Mouse (Mus musculus): ENCODE results near the gene Helz. TPM values are rescaled to one million over a fixed set of nuclear protein-coding genes. Genes with fewer than 3 reads are reported as not detected.
A peak's percentile ranks its signal among the peaks of the same experiment; 100 is the strongest.
"Not testable (repeated sequence)": the region's sequence is repeated elsewhere in the genome, so short reads cannot be mapped to it uniquely, and the experiment has no call there.

Helz gene
- polyA plus RNA-seq (2015; fragmentation: Nextera tagmentation; extraction: Ambion mirVana): 13.9 TPM in 2 replicates

- peak; percentile 83 for ATAC-seq (replicated peaks; ENCODE audit: extremely low read depth, insufficient read depth, low FRiP score)
Observed at GRCm38 (mm10) chr11:107547351-107548203, at the start of gene Helz. TSS of gene Helz (plus strand) at chr11:107547930.

GRCm38 (mm10) chr11:107502801-107503200, 44.9 kb upstream of the Helz start:
- H3K27me3 ChIP-seq (ENCODE audit: control insufficient read depth, insufficient read depth, low read length): no peaks in the 10 kb centered on the region
- H3K4me2 ChIP-seq (ENCODE audit: low read depth, low read length): no peak overlapping the region
- H3K36me3 ChIP-seq (ENCODE audit: control insufficient read depth, insufficient read depth): peaks cover 7% of the 10 kb centered on the region; the same call in 1 of the 2 replicates
- H3K9ac ChIP-seq (ENCODE audit: low read length): no peak overlapping the region
- ATAC-seq (replicated peaks; ENCODE audit: extremely low read depth, insufficient read depth, low FRiP score): no peak
- no peak overlapping the region for H3K27ac ChIP-seq (ENCODE audit: low read length)
- 87% methylated on average over 8 of the region's 8 CpGs for WGBS
- no peaks in the 10 kb centered on the region for H3K4me1 ChIP-seq (ENCODE audit: control insufficient read depth, insufficient read depth, low read length)
- no peaks in the 10 kb centered on the region for H3K9me3 ChIP-seq (replicated peaks; ENCODE audit: control insufficient read depth, low read length)
- H3K4me3 ChIP-seq (ENCODE audit: low read length): no peak overlapping the region

More at GRCm38 (mm10) chr11:107547351-107548203, at the start of gene Helz:
- Histone ChIP-seq H3K27me3 (ENCODE audit: control insufficient read depth, insufficient read depth, low read length) (no peaks in the 10 kb centered on the region), H3K4me2 (ENCODE audit: low read depth, low read length) (peak within 1 kb of the TSS; percentile 100), H3K9me3 (replicated peaks; ENCODE audit: control insufficient read depth, low read length) (no peaks in the 10 kb centered on the region), H3K4me1 (ENCODE audit: control insufficient read depth, insufficient read depth, low read length) (peaks cover 23% of the 10 kb centered on the region), H3K4me3 (ENCODE audit: low read length) (peak within 1 kb of the TSS; percentile 85), H3K9ac (ENCODE audit: low read length) (peak within 1 kb of the TSS; percentile 97), H3K36me3 (ENCODE audit: control insufficient read depth, insufficient read depth) (peaks cover 9% of the 10 kb centered on the region; the same call in 1 of the 2 replicates), H3K27ac (ENCODE audit: low read length) (peak within 1 kb of the TSS; percentile 79)
- under 1% methylated on average over 68 of the region's 70 CpGs for WGBS

GRCm38 (mm10) chr11:107504364-107504763, 43.4 kb upstream of the Helz start:
- not testable (repeated sequence) for H3K4me2 ChIP-seq (ENCODE audit: low read depth, low read length); H3K4me3 ChIP-seq (ENCODE audit: low read length); H3K9ac ChIP-seq (ENCODE audit: low read length); H3K36me3 ChIP-seq (ENCODE audit: control insufficient read depth, insufficient read depth); H3K27ac ChIP-seq (ENCODE audit: low read length); H3K4me1 ChIP-seq (ENCODE audit: control insufficient read depth, insufficient read depth, low read length); H3K9me3 ChIP-seq (replicated peaks; ENCODE audit: control insufficient read depth, low read length); ATAC-seq (replicated peaks; ENCODE audit: extremely low read depth, insufficient read depth, low FRiP score); H3K27me3 ChIP-seq (ENCODE audit: control insufficient read depth, insufficient read depth, low read length)
- WGBS: 90% methylated on average over 3 of the region's 4 CpGs

- no peak for ATAC-seq (replicated peaks; ENCODE audit: extremely low read depth, insufficient read depth, low FRiP score)
- H3K4me2 ChIP-seq (ENCODE audit: low read depth, low read length): no peak overlapping the region
- WGBS: 64% methylated on average over 1 of the region's 1 CpGs
- no peaks in the 10 kb centered on the region for H3K9me3 ChIP-seq (replicated peaks; ENCODE audit: control insufficient read depth, low read length)
- peaks cover 7% of the 10 kb centered on the region; the same call in 1 of the 2 replicates for H3K4me1 ChIP-seq (ENCODE audit: control insufficient read depth, insufficient read depth, low read length)
- no peaks in the 10 kb centered on the region for H3K36me3 ChIP-seq (ENCODE audit: control insufficient read depth, insufficient read depth)
- no peak overlapping the region for H3K27ac ChIP-seq (ENCODE audit: low read length)
- H3K27me3 ChIP-seq (ENCODE audit: control insufficient read depth, insufficient read depth, low read length): no peaks in the 10 kb centered on the region
- no peak overlapping the region for H3K9ac ChIP-seq (ENCODE audit: low read length)
- no peak overlapping the region for H3K4me3 ChIP-seq (ENCODE audit: low read length)
Observed at GRCm38 (mm10) chr11:107506260-107506659, 41.5 kb upstream of the Helz start.

- peak; percentile 49; the same call in 1 of the 2 replicates for ATAC-seq (replicated peaks; ENCODE audit: extremely low read depth, insufficient read depth, low FRiP score)
- no peaks in the 10 kb centered on the region for H3K9me3 ChIP-seq (replicated peaks; ENCODE audit: control insufficient read depth, low read length)
- H3K9ac ChIP-seq (ENCODE audit: low read length): no peak overlapping the region
- no peak overlapping the region for H3K4me2 ChIP-seq (ENCODE audit: low read depth, low read length)
- WGBS: 21% methylated on average over 11 of the region's 11 CpGs
- H3K4me3 ChIP-seq (ENCODE audit: low read length): no peak overlapping the region
- peaks cover 10% of the 10 kb centered on the region for H3K4me1 ChIP-seq (ENCODE audit: control insufficient read depth, insufficient read depth, low read length)
- no peaks in the 10 kb centered on the region for H3K36me3 ChIP-seq (ENCODE audit: control insufficient read depth, insufficient read depth)
- no peaks in the 10 kb centered on the region for H3K27me3 ChIP-seq (ENCODE audit: control insufficient read depth, insufficient read depth, low read length)
- H3K27ac ChIP-seq (ENCODE audit: low read length): no peak overlapping the region
Observed at GRCm38 (mm10) chr11:107509631-107510338, 37.9 kb upstream of the Helz start.

GRCm38 (mm10) chr11:107510362-107511269, 37.1 kb upstream of the Helz start:
- H3K9ac ChIP-seq (ENCODE audit: low read length): peak overlapping the region; percentile 32; the same call in 1 of the 2 replicates
- no peaks in the 10 kb centered on the region for H3K36me3 ChIP-seq (ENCODE audit: control insufficient read depth, insufficient read depth)
- H3K4me1 ChIP-seq (ENCODE audit: control insufficient read depth, insufficient read depth, low read length): peaks cover 10% of the 10 kb centered on the region
- WGBS: 3% methylated on average over 18 of the region's 18 CpGs
- H3K4me2 ChIP-seq (ENCODE audit: low read depth, low read length): peak overlapping the region; percentile 54
- no peak overlapping the region for H3K27ac ChIP-seq (ENCODE audit: low read length)
- H3K27me3 ChIP-seq (ENCODE audit: control insufficient read depth, insufficient read depth, low read length): no peaks in the 10 kb centered on the region
- no peak for ATAC-seq (replicated peaks; ENCODE audit: extremely low read depth, insufficient read depth, low FRiP score)
- H3K9me3 ChIP-seq (replicated peaks; ENCODE audit: control insufficient read depth, low read length): no peaks in the 10 kb centered on the region
- peak overlapping the region; percentile 21 for H3K4me3 ChIP-seq (ENCODE audit: low read length)

GRCm38 (mm10) chr11:107511954-107512353, 35.8 kb upstream of the Helz start:
- H3K27ac ChIP-seq (ENCODE audit: low read length); ATAC-seq (replicated peaks; ENCODE audit: extremely low read depth, insufficient read depth, low FRiP score): not testable (repeated sequence)
- WGBS: 48% methylated on average over 5 of the region's 5 CpGs

GRCm38 (mm10) chr11:107513047-107513446, 34.7 kb upstream of the Helz start:
- Histone ChIP-seq H3K36me3 (ENCODE audit: control insufficient read depth, insufficient read depth) (no peaks in the 10 kb centered on the region), H3K4me1 (ENCODE audit: control insufficient read depth, insufficient read depth, low read length) (peaks cover 10% of the 10 kb centered on the region), H3K4me3 (ENCODE audit: low read length) (no peak overlapping the region), H3K27me3 (ENCODE audit: control insufficient read depth, insufficient read depth, low read length) (no peaks in the 10 kb centered on the region), H3K27ac (ENCODE audit: low read length) (0 out of 2 replicates have a peak overlapping the region, but pooled peaks have one; percentile 25), H3K4me2 (ENCODE audit: low read depth, low read length) (peak overlapping the region; percentile 17; the same call in 1 of the 2 replicates), H3K9me3 (replicated peaks; ENCODE audit: control insufficient read depth, low read length) (no peaks in the 10 kb centered on the region), H3K9ac (ENCODE audit: low read length) (no peak overlapping the region)
- WGBS: 51% methylated on average over 10 of the region's 10 CpGs
- ATAC-seq (replicated peaks; ENCODE audit: extremely low read depth, insufficient read depth, low FRiP score): no peak

More at GRCm38 (mm10) chr11:107511954-107512353, 35.8 kb upstream of the Helz start:
- peaks cover 10% of the 10 kb centered on the region for H3K4me1 ChIP-seq (ENCODE audit: control insufficient read depth, insufficient read depth, low read length)
- H3K4me3 ChIP-seq (ENCODE audit: low read length); H3K36me3 ChIP-seq (ENCODE audit: control insufficient read depth, insufficient read depth); H3K9me3 ChIP-seq (replicated peaks; ENCODE audit: control insufficient read depth, low read length); H3K27me3 ChIP-seq (ENCODE audit: control insufficient read depth, insufficient read depth, low read length); H3K4me2 ChIP-seq (ENCODE audit: low read depth, low read length); H3K9ac ChIP-seq (ENCODE audit: low read length): not testable (repeated sequence)

All from heart, embryonic 16.5 days (tissue).